Mouse (Mus musculus) neural tube, embryonic 14.5 days (tissue): ENCODE results near the gene Sfrp4. TPM values are rescaled to one million over a fixed set of nuclear protein-coding genes. Genes with fewer than 3 reads are reported as not detected.

ENCODE experiments used
- ATAC-seq: fragments of 200-750 bp; cut with Nextera tagmentation; 2 replicates; pipeline ENCODE4 v1.8.0; 2017; ENCODE audit warnings: low read depth, mild to moderate bottlenecking, moderate TSS enrichment, moderate library complexity
- H3K27ac ChIP-seq: fragments of 300-500 bp; sonication (generic); 2 replicates; pipeline ENCODE4 v1.5.1; 2014; ENCODE audit warnings: low read depth, mild to moderate bottlenecking, control low read depth, low read length, moderate library complexity, mixed read lengths
- H3K27me3 ChIP-seq: fragments of 300-500 bp; sonication (generic); 2 replicates; pipeline ENCODE4 v1.6.1; 2014; ENCODE audit warnings: low read length; ENCODE audit not compliant: control insufficient read depth, insufficient read depth
- H3K36me3 ChIP-seq: fragments of 300-500 bp; sonication (generic); 2 replicates; pipeline ENCODE4 v1.6.1; 2014; ENCODE audit warnings: low read length, mixed read lengths; ENCODE audit not compliant: control insufficient read depth, insufficient read depth
- H3K4me1 ChIP-seq: fragments of 300-500 bp; sonication (generic); 2 replicates; pipeline ENCODE4 v1.6.1; 2014; ENCODE audit warnings: low read length; ENCODE audit not compliant: control insufficient read depth, insufficient read depth
- H3K4me2 ChIP-seq: fragments of 300-500 bp; sonication (generic); 2 replicates; pipeline ENCODE4 v1.6.1; 2014; ENCODE audit warnings: mild to moderate bottlenecking, low read depth, low read length, control low read depth
- H3K4me3 ChIP-seq: fragments of 300-500 bp; sonication (generic); 2 replicates; pipeline ENCODE4 v1.5.1; 2014; ENCODE audit warnings: low read depth, low read length, control low read depth, mixed read lengths
- H3K9ac ChIP-seq: fragments of 300-500 bp; sonication (generic); replicated peaks from 2 replicates; pipeline ENCODE4 v1.6.1; 2014; ENCODE audit warnings: low read depth, mild to moderate bottlenecking, control low read depth, low read length, mixed read lengths
- H3K9me3 ChIP-seq: fragments of 300-500 bp; sonication (generic); 2 replicates; pipeline ENCODE4 v1.6.1; 2016; ENCODE audit warnings: low read length; ENCODE audit not compliant: control insufficient read depth
- WGBS: fragments of 180-500 bp; shearing (Covaris S2); extraction: QIAGEN DNeasy Blood & Tissue Kit; methylation state at CpG from one replicate; pipeline ENCODE4 v1.1.7; 2014; 5-methylcytosine and 5-hydroxymethylcytosine counted together
- polyA plus RNA-seq: library from polyadenylated mRNA; unstranded; fragments of >200 nt; fragmentation: Nextera tagmentation; extraction: Ambion mirVana; gene quantifications from 2 replicates; pipeline ENCODE4 v1.2.1, GENCODE M21; 2014

Gene Sfrp4
- polyA plus RNA-seq, 1 experiment from 2014 or later = 3.2 TPM

- Histone ChIP-seq H3K27me3 (no peaks in the 10 kb centered on the region), H3K9me3 (no peaks in the 10 kb centered on the region), H3K9ac (no peak overlapping the region), H3K4me1 (no peaks in the 10 kb centered on the region; the same call in 1 of the 2 replicates), H3K36me3 (no peaks in the 10 kb centered on the region), H3K27ac (no peak overlapping the region), H3K4me2 (no peak overlapping the region), H3K4me3 (no peak overlapping the region)
- no peak for ATAC-seq
These were observed 14.8 kb upstream of the Sfrp4 start for GRCm38 (mm10) chr13:19608120-19608519.

GRCm38 (mm10) chr13:19612348-19612747, 10.6 kb upstream of the Sfrp4 start:
- no peaks in the 10 kb centered on the region for H3K9me3 ChIP-seq
- H3K9ac ChIP-seq = no peak overlapping the region
- H3K4me3 ChIP-seq = no peak overlapping the region
- no peak overlapping the region for H3K27ac ChIP-seq
- no peaks in the 10 kb centered on the region for H3K36me3 ChIP-seq
- no peaks in the 10 kb centered on the region for H3K27me3 ChIP-seq
- 3% methylated on average over 1 of the region's 1 CpGs for WGBS
- H3K4me2 ChIP-seq = no peak overlapping the region
- no peak for ATAC-seq
- no peaks in the 10 kb centered on the region; the same call in 1 of the 2 replicates for H3K4me1 ChIP-seq

DNA sequence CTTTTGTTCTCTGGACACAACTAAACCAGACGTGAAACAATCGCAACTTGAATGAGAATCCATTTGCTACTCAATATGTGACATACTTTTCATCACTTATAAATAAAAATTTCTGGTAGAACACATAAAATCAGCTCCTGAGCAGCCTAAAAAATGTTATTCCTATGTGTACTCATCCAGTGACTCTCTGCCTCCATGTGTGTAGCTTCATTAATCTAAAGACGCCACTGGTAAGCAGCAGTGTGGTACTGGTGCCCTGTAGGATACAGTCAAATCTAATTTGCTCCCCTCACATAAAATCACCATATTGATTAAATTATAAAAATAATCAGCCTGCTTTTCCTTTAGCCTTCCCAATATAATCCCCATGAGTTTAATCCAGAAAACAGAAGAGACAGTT, 9.9 kb upstream of the Sfrp4 start:
- Histone ChIP-seq H3K27ac (no peak overlapping the region), H3K4me3 (no peak overlapping the region), H3K9me3 (no peaks in the 10 kb centered on the region), H3K27me3 (no peaks in the 10 kb centered on the region), H3K4me2 (no peak overlapping the region), H3K36me3 (no peaks in the 10 kb centered on the region), H3K4me1 (peaks cover 2% of the 10 kb centered on the region; the same call in 1 of the 2 replicates), H3K9ac (no peak overlapping the region)
- 31% methylated on average over 3 of the region's 3 CpGs for WGBS
- ATAC-seq = no peak

GRCm38 (mm10) chr13:19613426-19613825, 9.5 kb upstream of the Sfrp4 start:
- WGBS = 86% methylated on average over 1 of the region's 1 CpGs
- ATAC-seq = no peak
- no peaks in the 10 kb centered on the region for H3K9me3 ChIP-seq

GRCm38 (mm10) chr13:19614311-19614710, 8.6 kb upstream of the Sfrp4 start:
- H3K9me3 ChIP-seq = no peaks in the 10 kb centered on the region
- H3K9ac ChIP-seq = no peak overlapping the region
- H3K4me2 ChIP-seq = no peak overlapping the region
- no peaks in the 10 kb centered on the region for H3K27me3 ChIP-seq
- no peaks in the 10 kb centered on the region for H3K36me3 ChIP-seq
- WGBS = 91% methylated on average over 1 of the region's 1 CpGs
- no peak for ATAC-seq
- no peak overlapping the region for H3K4me3 ChIP-seq
- no peak overlapping the region for H3K27ac ChIP-seq
- peaks cover 6% of the 10 kb centered on the region; the same call in 1 of the 2 replicates for H3K4me1 ChIP-seq

More at GRCm38 (mm10) chr13:19613426-19613825, 9.5 kb upstream of the Sfrp4 start:
- Histone ChIP-seq H3K4me3 (no peak overlapping the region), H3K9ac (no peak overlapping the region), H3K27me3 (no peaks in the 10 kb centered on the region), H3K27ac (no peak overlapping the region), H3K4me1 (peaks cover 6% of the 10 kb centered on the region; the same call in 1 of the 2 replicates), H3K4me2 (no peak overlapping the region), H3K36me3 (no peaks in the 10 kb centered on the region)

DNA sequence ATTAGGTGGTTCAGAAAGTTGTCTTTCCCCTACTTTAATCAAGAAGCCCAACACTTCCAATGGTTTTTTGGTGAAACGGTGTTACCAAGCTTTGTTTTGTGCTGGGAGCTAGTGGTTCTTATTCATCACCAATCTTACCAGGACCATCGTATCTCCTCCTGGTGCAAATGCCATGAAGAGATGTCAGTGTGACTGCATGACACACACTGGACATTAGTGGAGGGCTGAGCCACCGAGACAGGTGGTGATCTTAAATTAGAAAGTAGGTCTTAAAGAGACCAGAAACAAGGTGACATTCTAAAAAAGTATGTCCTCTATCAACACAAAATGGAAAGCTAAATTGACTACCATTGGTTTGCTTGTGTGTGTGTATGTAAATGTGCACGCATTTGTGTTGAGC, 4.8 kb upstream of the Sfrp4 start:
- H3K27me3 ChIP-seq = no peaks in the 10 kb centered on the region
- peak overlapping the region; percentile 87; the same call in 1 of the 2 replicates for H3K4me2 ChIP-seq
- H3K4me1 ChIP-seq = peaks cover 6% of the 10 kb centered on the region; the same call in 1 of the 2 replicates
- H3K9me3 ChIP-seq = no peaks in the 10 kb centered on the region
- no peak overlapping the region for H3K9ac ChIP-seq
- H3K27ac ChIP-seq = no peak overlapping the region
- H3K4me3 ChIP-seq = peak overlapping the region; percentile 92
- WGBS = 90% methylated on average over 4 of the region's 4 CpGs
- no peaks in the 10 kb centered on the region for H3K36me3 ChIP-seq
- no peak for ATAC-seq

DNA sequence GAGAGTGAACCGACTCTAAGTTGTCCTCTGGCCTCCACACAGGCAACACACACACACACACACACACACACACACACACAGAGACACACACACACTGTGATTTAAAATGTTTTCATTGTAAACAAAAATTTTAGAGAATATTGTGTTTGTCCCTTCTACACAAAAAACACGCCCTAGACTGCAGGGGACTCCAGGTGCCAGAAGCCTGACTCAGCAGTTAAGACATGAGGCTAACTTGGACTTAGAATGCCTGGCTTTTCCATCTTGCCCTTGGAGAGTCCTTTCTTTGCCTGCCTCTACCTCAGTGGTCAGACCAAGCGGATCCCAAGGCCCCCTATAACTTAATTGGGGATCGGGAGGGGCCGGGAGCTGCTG, 4.1 kb upstream of the Sfrp4 start:
- Histone ChIP-seq H3K36me3 (no peaks in the 10 kb centered on the region), H3K4me3 (peak overlapping the region; percentile 92), H3K4me2 (peak overlapping the region; percentile 87), H3K9me3 (no peaks in the 10 kb centered on the region), H3K27me3 (0 out of 2 replicates have a peak, but pooled peaks cover 3% of the 10 kb centered on the region), H3K9ac (peak overlapping the region; percentile 92), H3K27ac (peak overlapping the region; percentile 85), H3K4me1 (peaks cover 9% of the 10 kb centered on the region; the same call in 1 of the 2 replicates)
- 5% methylated on average over 5 of the region's 5 CpGs for WGBS
- peak; percentile 49 for ATAC-seq

- H3K36me3 ChIP-seq = no peaks in the 10 kb centered on the region
- under 1% methylated on average over 46 of the region's 46 CpGs for WGBS
- peaks cover 3% of the 10 kb centered on the region; the same call in 1 of the 2 replicates for H3K27me3 ChIP-seq
These were observed 3.5 kb upstream of the Sfrp4 start, which contains the start of gene Epdr1 for GRCm38 (mm10) chr13:19619216-19619927. Epdr1 (minus strand) TSS chr13:19619927.

DNA sequence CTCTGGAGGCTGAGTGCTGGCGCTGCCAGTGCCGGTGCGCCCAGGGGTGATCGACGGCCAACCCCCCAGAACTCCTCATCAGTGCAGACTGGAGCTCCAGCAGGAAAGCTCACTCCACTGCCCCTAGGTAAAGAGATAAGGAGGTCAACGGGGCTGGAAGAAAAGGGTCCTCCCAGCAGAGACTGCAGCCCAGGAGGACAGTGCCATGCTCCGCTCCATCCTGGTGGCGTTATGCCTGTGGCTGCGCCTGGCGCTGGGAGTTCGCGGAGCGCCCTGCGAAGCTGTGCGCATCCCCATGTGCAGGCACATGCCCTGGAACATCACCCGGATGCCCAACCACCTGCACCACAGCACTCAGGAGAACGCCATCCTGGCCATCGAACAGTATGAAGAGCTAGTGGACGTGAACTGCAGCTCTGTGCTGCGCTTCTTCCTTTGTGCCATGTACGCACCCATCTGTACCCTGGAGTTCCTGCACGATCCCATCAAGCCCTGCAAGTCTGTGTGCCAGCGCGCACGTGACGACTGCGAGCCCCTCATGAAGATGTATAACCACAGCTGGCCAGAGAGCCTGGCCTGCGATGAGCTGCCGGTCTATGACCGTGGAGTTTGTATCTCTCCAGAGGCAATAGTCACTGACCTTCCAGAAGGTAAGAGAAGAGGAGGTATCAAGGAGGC, 463 bp downstream of the Sfrp4 start:
- Histone ChIP-seq H3K4me2 (peak overlapping the region; percentile 90), H3K4me1 (peaks cover 3% of the 10 kb centered on the region; the same call in 1 of the 2 replicates), H3K36me3 (no peaks in the 10 kb centered on the region), H3K9me3 (no peaks in the 10 kb centered on the region), H3K4me3 (peak overlapping the region; percentile 47), H3K27me3 (peaks cover 3% of the 10 kb centered on the region; the same call in 1 of the 2 replicates), H3K27ac (no peak overlapping the region), H3K9ac (peak overlapping the region; percentile 56)
- ATAC-seq = peak; percentile 25
- 16% methylated on average over 30 of the region's 30 CpGs for WGBS

More at GRCm38 (mm10) chr13:19619216-19619927, 3.5 kb upstream of the Sfrp4 start, which contains the start of gene Epdr1:
- H3K4me1 ChIP-seq = peaks cover 9% of the 10 kb centered on the region; the same call in 1 of the 2 replicates
- no peaks in the 10 kb centered on the region for H3K9me3 ChIP-seq
- peak within 1 kb of the TSS; percentile 87 for H3K4me2 ChIP-seq
- peak within 1 kb of the TSS; percentile 92 for H3K9ac ChIP-seq
- peak within 1 kb of the TSS; percentile 92 for H3K4me3 ChIP-seq
- peak within 1 kb of the TSS; percentile 85 for H3K27ac ChIP-seq
- ATAC-seq = peak; percentile 90
